Mouse (Mus musculus): Measurements from ENCODE around the gene Cdh6.
A peak's percentile ranks its signal among the peaks of the same experiment; 100 is the strongest.

Cdh6 gene

DNA sequence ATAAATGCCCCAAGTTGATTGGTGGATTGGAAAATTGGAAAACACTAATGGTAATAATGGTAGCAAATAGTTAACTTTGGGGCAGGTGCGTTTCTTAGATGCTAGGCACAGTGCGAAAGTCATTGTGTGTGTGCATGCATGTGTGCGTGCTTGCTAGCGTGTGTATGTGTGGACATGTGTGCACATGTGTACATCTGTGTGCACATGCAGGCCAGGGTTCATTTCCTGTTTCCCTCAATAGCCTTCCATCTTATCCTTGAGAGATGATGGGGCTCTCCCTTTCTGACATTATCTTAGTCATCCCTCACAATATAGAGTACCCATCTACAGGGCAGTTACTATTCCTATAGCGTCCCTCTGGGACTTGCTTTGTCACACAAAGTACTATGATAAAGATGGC, 17.7 kb downstream of the Cdh6 start:
- DNase-seq (ENCODE audit: low read depth, low spot score), result no peak

DNA sequence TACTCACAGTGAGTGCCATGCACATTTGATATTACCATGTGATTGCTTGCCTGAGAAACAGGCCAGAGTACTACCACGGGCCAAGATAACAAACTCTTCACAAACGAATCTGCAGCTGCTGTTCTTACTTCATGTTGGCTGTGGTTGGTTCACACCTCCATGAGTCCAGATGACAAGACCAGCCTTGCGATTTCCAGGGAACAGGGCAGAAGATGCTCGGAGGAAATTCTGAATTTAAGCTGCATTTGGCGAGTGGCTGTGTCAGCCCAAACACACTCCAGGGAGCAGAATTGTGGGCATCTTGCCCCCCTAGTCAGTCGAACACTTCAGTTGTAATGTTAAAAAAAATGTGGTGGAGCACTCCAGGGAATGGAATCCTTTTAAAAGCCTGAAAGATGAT, 18.1 kb downstream of the Cdh6 start:
- DNase-seq (ENCODE audit: low read depth, low spot score), result no peak

DNA sequence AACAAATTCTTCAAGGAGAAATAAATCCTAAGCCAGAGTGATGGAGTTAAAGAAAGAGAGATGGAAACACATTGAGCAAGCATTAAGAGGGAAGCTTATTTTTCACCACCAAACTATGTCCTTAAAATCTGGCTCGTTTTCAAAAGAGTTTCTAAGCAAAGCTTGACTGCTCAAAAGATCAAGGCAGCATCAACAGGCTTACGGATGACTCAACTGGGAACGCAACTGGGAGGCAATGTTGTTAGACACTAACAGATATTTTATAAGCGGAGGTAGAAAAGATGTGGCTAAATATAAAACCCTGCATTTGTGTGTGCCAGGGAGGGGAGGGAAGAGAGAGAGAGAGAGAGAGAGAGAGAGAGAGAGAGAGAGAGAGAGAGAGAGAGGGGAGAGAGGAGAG, 31.5 kb downstream of the Cdh6 start:
- DNase-seq (ENCODE audit: low read depth, low spot score), result no peak

DNA sequence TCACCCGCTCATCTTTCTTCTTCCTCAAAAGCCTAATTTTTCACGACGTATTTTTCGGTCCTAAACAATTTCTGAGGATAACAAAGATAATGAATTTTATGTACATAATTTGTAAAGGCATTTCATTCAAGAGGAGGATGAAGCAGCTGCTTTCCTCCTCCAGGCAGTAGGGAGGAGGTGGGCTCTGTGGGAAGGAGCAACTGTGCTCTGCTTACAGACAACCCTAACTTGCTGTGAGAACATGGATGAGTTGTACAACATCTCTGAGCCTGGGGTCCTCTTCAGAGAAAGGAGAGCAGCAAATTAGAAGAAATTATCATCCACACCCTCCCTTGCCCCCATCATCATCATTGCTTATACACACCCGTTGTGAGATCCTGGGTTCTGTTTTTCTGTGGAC, 33.8 kb downstream of the Cdh6 start:
- no peak for DNase-seq (ENCODE audit: low read depth, low spot score)

DNA sequence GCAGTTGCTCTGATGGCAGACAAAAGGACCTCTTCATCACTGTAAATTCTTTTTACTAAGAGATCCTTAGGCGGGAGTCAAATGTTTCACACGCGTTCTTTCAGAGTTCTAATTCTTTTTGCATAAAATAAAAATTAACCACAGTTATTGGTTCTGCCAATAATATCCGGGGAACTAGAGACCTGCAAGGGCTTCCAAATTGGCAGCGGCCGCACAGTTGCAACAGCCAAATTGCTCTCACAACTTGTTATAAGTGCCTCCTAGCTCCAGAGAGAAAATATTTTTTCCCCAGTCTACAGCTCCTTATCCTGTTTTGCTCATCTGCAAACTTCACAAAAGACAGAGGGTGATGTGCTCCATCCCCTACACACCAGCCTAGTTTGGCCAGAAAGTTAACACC, 36.3 kb downstream of the Cdh6 start:
- no peak for DNase-seq (ENCODE audit: low read depth, low spot score)

DNA sequence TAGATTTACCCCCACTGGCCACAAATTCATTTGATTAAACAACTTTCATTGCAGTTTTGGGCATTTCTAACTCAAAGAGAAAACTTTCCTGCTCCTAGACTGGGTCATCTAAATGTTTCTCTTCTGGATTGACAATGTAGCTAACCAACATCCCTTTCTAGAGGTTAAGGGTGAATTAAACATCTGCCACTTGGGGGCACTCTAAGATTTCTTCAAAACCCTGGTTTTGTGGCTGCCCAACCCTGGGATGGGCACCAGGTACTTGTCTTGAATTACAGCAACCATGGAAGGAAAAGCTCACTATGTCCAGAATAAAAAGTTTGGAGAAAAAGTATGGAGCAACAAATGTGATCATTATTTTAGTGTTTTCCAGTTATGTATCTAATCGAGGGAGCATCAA, 39.4 kb downstream of the Cdh6 start:
- DNase-seq (ENCODE audit: low read depth, low spot score), result no peak

DNA sequence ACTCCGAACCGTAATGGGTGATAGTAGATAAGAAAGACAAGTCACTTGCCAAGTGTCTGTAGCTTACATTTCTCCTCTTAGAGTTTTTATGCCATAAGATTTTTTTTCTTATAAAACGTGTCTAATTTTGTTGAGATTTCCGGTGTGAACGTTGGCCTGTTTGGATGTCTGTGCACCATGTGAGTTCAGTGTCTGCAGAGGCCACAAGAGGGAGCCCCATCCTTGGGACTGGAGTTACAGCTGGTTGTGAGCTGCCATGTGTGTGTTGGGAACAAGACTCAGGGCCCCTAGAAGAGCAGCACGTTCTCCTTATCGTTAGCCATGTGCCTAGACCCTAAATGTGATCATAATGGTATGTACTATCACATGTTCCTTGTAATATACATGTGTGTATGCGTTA, 40.1 kb downstream of the Cdh6 start:
- no peak for DNase-seq (ENCODE audit: low read depth, low spot score)

DNA sequence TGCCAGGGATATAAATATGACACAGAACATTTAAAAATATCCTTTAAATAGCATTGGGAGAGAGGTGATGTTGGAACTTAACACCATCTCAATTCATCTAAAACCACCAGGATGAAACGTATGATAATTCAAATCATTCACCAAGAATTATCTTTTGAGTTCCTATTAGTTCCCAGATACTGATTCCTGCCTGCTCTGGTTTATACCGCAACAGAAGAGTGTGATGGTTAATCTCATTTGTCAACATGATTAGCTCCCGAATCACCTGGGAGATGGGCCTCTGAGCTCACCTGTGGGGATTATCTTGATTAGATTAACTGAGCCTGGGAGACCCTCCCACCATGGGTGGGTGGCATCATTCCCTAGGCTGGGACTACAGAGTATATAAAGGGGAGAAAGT, 41.0 kb downstream of the Cdh6 start:
- no peak for DNase-seq (ENCODE audit: low read depth, low spot score)

DNA sequence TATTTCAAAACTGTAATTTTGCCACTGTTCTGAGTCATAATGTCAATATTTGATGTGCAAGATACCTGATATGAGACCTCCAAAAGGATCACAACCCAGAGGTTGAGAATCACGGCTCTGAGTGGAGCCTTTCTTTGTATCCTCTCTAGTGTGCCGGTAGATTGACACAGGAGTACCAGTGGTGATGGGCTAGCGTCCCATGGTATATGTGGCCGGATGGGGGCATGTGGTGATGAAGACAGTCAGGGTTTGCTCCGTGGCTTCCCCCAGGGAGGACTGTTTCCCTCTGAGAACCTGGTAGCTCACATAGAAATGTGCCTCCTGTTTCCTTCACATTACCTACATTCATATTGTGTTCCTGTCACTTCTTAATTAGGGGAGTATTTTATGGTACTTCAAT, 43.2 kb downstream of the Cdh6 start:
- DNase-seq (ENCODE audit: low read depth, low spot score), result no peak

DNA sequence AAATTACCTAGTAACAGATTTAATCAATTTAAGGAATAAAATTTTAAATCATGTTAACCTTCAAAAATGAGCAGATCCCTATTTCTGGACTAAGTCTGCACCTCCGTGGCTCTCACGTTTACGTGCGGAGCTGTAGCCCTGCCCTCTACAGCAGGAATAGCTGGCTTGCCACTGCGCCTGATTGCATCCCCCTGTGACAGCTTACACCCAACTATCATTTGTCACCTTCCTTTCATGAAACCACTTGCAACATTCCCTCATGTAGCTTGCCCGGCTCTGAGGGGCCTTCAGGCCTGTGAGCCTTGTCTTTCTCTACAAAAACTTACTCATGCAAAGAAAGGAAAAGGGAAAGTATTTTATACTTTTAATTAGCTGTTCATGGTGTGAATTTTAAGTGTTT, 73.1 kb downstream of the Cdh6 start:
- DNase-seq (ENCODE audit: low read depth, low spot score), result no peak

DNA sequence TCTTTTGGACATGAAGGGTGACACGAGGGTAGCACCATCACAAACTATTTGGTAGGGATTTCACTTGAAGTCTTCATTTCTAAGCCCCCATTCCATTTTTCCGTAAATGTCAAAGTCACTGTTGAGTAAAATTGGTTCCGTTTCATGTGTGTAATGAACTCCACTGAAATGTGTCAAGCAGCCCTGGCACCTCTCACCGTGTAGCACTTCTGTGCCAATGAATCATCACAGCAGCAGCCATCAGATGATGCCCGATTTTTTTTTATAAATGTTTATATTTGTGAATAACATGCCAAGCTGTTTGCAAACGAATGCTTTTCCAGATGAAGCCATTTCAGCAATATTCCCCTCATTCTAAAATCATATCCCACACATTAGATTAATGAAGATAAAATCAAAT, 75.6 kb downstream of the Cdh6 start:
- no peak for DNase-seq (ENCODE audit: low read depth, low spot score)

DNA sequence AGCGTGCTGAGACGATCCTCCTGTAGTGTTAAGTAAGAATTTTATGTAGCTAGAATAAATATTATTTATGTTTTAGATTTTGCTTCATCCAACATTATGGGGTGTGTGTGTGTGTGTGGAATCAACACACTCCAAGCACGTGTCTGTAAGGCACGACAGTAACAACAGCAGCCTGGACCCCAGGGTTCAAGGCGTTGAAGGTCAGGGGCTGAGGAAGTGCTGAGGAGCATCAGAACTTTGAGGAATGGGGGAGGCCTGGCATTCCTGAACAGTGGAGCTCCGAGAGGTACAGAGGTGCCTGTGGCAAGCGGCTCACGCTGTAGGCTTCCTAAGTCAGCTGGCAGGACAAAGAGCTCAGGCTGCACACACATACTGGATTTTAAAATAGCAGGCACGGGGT, 78.1 kb downstream of the Cdh6 start:
- DNase-seq (ENCODE audit: low read depth, low spot score), result no peak

DNA sequence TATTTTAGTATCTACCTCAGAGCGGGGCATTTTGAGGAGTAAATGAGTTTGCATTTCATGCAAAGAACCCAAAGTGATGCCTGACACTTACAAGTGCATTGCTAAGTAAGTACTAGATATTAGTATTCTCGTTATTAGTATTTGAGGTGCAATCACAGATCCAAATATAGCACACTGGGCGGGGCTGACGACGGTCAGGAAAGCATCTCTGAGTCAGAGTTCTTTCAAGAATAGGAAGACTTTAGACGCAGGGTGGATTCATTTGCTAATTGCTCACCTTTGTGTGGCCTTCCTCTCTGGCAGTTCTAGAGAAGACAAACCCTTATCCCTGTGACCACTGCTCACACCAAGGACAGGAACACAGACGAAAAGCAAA, 78.6 kb downstream of the Cdh6 start:
- DNase-seq (ENCODE audit: low read depth, low spot score), result no peak

DNA sequence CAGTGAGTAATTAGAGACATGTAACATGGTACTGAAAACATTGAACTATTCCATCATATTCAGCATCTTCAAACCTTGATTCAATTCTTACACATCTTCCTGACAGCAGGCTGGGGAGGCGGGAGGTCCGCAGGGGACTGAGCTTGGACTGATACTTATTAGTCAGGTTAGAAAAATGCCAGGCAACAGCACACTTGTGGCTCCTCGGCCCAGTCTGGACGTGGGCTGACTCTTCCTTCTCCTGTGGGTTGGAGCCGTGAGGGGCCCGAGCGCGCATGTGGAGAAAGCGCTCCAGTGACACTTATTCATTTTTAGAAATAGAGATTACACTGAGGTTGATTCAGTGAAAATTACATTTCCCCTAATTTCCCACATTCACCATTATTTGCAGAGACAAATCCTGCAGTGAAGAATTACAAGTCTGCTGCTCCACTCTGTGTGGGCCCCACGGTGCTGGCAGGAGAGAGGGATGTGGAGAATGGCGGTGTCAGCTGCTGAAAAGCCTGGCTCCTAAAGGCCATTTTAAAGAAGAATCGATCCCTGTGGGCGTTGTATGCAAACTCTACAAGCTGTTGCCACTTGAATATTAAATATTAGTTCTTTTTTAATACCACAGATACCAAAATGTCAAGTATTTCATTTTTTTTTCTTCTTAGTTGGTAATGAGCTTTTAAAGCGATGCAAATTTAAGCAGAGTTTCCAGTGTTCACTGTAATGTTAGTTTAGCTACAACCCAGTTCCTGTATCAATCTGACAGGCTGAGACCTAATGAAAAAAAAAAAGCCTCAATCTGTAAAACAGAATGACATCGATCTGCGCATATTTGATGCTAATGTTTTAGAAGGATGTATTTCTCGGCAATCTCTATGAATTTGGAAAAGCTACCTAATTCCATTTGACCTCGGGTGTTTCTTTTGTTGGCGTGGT, 79.3 kb downstream of the Cdh6 start:
- no peak for DNase-seq (ENCODE audit: low read depth, low spot score)

DNA sequence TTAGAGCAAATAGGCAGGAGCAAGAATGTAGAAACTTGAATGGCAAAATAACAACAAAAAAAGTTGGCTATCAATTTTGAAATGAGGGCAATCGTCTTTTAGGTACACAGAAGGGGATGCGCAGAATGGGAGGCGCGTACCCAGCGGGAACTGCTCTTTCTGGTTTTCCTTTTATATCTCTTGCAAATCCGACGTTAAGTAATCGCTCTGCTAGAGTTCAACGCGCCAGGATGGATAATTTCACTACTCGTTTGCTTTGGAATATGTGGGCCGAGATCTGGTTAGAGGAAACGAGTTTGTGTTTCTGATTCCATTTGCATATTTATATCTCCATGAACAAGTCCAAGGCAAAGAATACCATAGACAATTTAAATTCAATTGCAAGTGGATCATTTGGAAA, 81.4 kb downstream of the Cdh6 start:
- no peak for DNase-seq (ENCODE audit: low read depth, low spot score)

DNA sequence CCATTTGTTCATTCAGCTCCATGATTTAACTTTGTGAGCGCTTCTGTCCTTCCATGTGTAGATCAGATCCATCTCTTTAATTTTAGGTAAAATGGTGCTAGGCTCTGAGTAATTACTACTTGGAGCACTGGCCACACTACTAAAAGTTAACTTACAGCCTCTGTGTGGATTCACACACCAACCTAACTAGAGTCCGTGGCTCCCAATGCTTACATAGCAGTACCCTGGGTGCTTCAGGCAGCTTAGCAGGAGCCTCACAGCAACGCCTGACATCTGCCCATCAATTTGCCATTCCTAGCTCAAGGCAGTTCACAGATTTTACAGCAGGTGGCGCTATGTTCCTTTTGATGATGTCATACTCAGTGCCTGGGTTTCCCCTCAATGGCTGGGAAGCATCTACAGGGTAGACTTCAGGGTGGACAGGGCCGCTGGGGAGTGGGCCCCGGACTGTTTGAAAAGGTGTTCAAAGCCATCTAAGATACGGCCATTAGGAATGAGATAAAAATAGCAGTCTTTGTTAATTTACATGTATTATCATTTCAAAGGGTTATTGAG, 84.9 kb downstream of the Cdh6 start:
- DNase-seq (ENCODE audit: low read depth, low spot score), result peak; percentile 15

DNA sequence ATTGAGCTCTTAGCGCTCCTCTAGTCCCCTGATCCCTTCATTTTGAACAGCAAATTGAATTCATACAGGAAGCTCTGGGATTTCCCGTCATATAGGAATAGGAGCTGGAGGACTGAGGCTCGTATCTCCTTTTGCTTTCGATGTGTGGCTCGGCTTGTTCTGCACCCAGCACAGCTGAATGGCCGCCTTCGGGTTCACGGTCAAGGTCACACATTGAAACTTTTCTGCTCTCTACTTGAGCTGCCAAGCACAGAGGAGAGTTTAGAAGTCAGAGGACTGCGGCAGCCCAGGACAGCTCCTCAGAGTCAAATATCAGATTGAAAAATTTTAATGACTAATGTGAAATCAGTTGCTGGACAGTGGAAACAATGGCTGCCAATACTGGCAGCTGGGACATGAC, 88.7 kb downstream of the Cdh6 start:
- DNase-seq (ENCODE audit: low read depth, low spot score), result no peak

DNA sequence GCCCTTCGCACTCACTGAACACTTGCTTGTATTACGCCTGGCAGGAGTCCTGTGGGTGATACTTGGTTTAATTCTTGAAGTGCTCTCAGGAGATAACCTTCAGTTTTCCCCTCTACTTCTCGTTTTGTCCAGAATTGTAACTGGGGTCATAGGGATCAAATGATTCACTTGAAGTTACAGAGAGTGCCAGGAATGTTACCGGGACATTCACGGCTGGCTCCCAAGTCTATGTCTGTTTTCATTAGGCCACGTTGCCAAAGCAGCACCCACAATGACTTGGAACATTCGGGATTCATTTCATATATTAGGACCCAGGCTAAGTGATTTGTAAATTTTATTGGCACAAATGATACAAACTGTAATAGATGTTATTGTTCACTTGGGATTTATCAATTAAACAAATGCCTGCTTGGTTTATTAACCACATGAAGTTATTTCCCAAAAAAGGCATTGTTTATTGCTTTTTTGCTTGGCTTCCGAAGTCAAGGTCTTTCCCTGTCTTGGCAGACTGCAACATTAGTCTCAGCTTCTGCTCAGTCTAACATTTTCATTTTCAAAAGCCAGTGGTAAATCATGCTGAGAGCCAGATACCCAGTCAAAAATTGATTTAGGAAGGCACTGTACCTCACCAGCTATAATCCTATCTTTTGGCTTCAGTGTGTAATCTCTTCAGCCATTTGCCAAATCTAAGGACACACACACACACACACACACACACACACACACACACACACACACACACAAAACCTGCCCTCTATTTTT, 96.4 kb downstream of the Cdh6 start:
- no peak for DNase-seq (ENCODE audit: low read depth, low spot score)

DNA sequence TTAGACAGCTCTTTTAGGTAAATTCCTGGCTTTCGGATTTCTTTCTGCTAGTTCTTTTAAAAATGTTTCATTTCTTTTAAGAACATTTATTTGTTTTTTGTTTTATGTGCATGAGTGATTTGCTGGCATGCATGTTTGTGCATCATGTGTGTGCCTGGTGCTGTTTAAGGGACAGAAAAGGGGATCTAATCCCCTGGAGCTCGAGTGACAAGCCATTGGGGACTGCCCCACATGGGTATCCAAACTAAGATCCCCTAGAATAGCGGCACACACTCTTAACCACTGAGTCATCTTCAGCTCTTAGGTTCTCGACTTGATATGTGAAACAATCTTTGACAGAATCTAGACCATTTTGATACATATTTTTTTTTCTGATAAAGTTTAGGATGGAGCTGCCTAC, 99.4 kb downstream of the Cdh6 start:
- no peak for DNase-seq (ENCODE audit: low read depth, low spot score)

DNA sequence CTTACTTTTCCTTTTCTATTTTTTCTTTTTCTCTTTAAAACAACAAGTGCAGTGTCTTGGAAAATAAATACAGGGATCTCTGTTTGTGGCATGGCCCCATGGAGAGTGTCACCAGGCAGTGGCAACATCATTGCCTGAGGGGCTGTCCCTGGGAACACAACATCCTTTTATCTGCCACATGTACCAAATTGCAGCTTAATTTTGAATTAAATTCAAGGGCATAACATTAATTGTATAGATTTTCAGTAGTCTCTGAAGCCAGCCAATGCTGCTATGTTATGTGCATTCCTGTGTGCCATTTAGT, 105.3 kb downstream of the Cdh6 start:
- DNase-seq (ENCODE audit: low read depth, low spot score), result no peak

DNA sequence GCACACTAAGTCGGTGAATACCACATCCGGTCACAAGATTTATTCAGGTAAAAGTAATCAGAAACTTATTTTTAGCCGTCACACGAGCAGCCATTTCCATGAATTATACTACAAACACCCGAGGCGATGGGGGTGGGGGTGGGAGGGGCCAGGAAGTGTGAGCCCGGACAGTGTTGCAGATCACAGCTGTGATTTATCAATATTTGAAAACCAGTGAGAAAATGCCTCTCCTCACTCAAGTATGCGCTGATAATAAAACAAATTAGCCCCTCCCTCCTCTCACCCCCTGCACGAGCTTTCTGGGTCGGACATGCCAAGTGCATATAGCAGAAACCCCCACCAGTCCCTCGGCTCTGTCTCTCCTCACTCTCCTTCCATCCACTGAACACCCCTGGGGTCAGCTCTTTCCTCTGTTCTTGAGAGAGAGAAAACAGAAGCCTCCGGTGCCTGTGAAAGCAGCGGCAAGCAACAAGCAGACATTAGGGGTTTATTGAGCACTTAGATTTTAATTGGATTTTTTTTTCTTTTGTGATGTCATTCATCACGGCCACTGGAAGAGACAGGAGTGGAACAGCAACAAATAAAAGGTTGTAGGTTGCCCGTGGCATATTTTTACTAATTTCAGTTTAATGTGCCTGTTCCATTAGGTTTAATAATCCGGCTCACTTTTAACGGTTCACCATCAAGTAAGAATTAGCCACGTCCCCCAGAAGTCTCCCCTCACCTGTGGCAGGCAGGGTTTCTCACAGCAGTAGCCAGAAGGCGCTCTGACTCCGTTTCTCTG, 105.9 kb downstream of the Cdh6 start:
- no peak for DNase-seq (ENCODE audit: low read depth, low spot score)

DNA sequence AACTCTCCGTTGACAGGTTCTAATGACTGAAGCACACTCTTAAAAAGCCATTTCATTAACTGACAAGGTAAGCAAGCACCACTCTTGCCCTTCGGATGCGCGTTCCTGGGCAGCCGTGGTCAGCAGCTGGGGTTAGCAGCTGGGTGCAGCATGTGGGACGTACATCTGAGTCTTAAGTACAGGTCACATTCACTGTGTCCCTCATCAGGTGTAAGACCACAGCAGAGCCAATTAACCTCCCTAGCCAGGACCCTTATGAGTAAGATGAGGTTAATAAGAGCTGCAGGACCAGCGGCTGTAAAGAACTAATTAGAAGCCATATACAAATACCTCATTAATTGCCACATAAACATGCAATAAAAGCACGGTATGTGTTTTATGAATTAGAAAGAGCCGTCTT, 106.7 kb downstream of the Cdh6 start:
- DNase-seq (ENCODE audit: low read depth, low spot score), result no peak
